Mouse (Mus musculus): ENCODE results near the gene Il11ra1. TPM values are rescaled to one million over a fixed set of nuclear protein-coding genes. Genes with fewer than 3 reads are reported as not detected.

Il11ra1 gene
- polyA plus RNA-seq, 1 experiment from 2014 or later = 83.7 TPM

- no peak overlapping the region for H3K4me3 ChIP-seq (ENCODE audit: low read depth, low read length)
- H3K36me3 ChIP-seq (ENCODE audit: control insufficient read depth, insufficient read depth, low read length) = no peaks in the 10 kb centered on the region
- H3K9ac ChIP-seq (ENCODE audit: low read depth, low read length) = peak overlapping the region; percentile 8; the same call in 1 of the 2 replicates
- H3K9me3 ChIP-seq (ENCODE audit: control insufficient read depth, low read length) = no peaks in the 10 kb centered on the region
- H3K4me1 ChIP-seq (replicated peaks; ENCODE audit: control insufficient read depth, insufficient read depth, low read length) = peaks cover 18% of the 10 kb centered on the region
- DNase-seq (ENCODE audit: low spot score) (peak; percentile 85), ATAC-seq (ENCODE audit: low FRiP score) (peak; percentile 86)
- H3K27ac ChIP-seq (ENCODE audit: low read depth, low read length) = peak overlapping the region; percentile 2; the same call in 1 of the 2 replicates
- 1% methylated on average over 13 of the region's 13 CpGs for WGBS
- no peaks in the 10 kb centered on the region for H3K27me3 ChIP-seq (ENCODE audit: control insufficient read depth, insufficient read depth, low read length)
- peak overlapping the region; percentile 20 for H3K4me2 ChIP-seq (replicated peaks; ENCODE audit: low read depth, low read length)
Observed at GRCm38 (mm10) chr4:41707011-41707535, 7.3 kb downstream of the Il11ra1 start.

GRCm38 (mm10) chr4:41708192-41708745, 8.5 kb downstream of the Il11ra1 start:
- WGBS = 43% methylated on average over 8 of the region's 8 CpGs
- Histone ChIP-seq H3K9me3 (ENCODE audit: control insufficient read depth, low read length) (no peaks in the 10 kb centered on the region), H3K9ac (ENCODE audit: low read depth, low read length) (no peak overlapping the region; the same call in 1 of the 2 replicates), H3K4me2 (replicated peaks; ENCODE audit: low read depth, low read length) (no peak overlapping the region), H3K4me3 (ENCODE audit: low read depth, low read length) (no peak overlapping the region), H3K4me1 (replicated peaks; ENCODE audit: control insufficient read depth, insufficient read depth, low read length) (peaks cover 25% of the 10 kb centered on the region), H3K36me3 (ENCODE audit: control insufficient read depth, insufficient read depth, low read length) (no peaks in the 10 kb centered on the region), H3K27me3 (ENCODE audit: control insufficient read depth, insufficient read depth, low read length) (no peaks in the 10 kb centered on the region), H3K27ac (ENCODE audit: low read depth, low read length) (no peak overlapping the region)
- ATAC-seq (ENCODE audit: low FRiP score) (no peak), DNase-seq (ENCODE audit: low spot score) (peak; percentile 80)

- H3K4me2 ChIP-seq (replicated peaks; ENCODE audit: low read depth, low read length) = no peak overlapping the region
- 70% methylated on average over 4 of the region's 4 CpGs for WGBS
- peaks cover 25% of the 10 kb centered on the region for H3K4me1 ChIP-seq (replicated peaks; ENCODE audit: control insufficient read depth, insufficient read depth, low read length)
- no peak overlapping the region for H3K27ac ChIP-seq (ENCODE audit: low read depth, low read length)
- no peaks in the 10 kb centered on the region for H3K27me3 ChIP-seq (ENCODE audit: control insufficient read depth, insufficient read depth, low read length)
- DNase-seq (ENCODE audit: low spot score) (peak; percentile 1), ATAC-seq (ENCODE audit: low FRiP score) (no peak)
- no peak overlapping the region for H3K9ac ChIP-seq (ENCODE audit: low read depth, low read length)
- no peak overlapping the region for H3K4me3 ChIP-seq (ENCODE audit: low read depth, low read length)
- H3K9me3 ChIP-seq (ENCODE audit: control insufficient read depth, low read length) = no peaks in the 10 kb centered on the region
- H3K36me3 ChIP-seq (ENCODE audit: control insufficient read depth, insufficient read depth, low read length) = no peaks in the 10 kb centered on the region
Observed at GRCm38 (mm10) chr4:41710229-41710628, 10.4 kb downstream of the Il11ra1 start.

GRCm38 (mm10) chr4:41711705-41712375, 12.1 kb downstream of the Il11ra1 start:
- H3K4me3 ChIP-seq (ENCODE audit: low read depth, low read length) = peak overlapping the region; percentile 73
- H3K4me2 ChIP-seq (replicated peaks; ENCODE audit: low read depth, low read length) = peak overlapping the region; percentile 93
- H3K9me3 ChIP-seq (ENCODE audit: control insufficient read depth, low read length) = no peaks in the 10 kb centered on the region
- ATAC-seq (ENCODE audit: low FRiP score) (no peak), DNase-seq (ENCODE audit: low spot score) (peak; percentile 0)
- no peaks in the 10 kb centered on the region for H3K27me3 ChIP-seq (ENCODE audit: control insufficient read depth, insufficient read depth, low read length)
- peak overlapping the region; percentile 84 for H3K9ac ChIP-seq (ENCODE audit: low read depth, low read length)
- H3K27ac ChIP-seq (ENCODE audit: low read depth, low read length) = no peak overlapping the region; the same call in 1 of the 2 replicates
- 79% methylated on average over 16 of the region's 16 CpGs for WGBS
- H3K4me1 ChIP-seq (replicated peaks; ENCODE audit: control insufficient read depth, insufficient read depth, low read length) = peaks cover 15% of the 10 kb centered on the region
- no peaks in the 10 kb centered on the region; the same call in 1 of the 2 replicates for H3K36me3 ChIP-seq (ENCODE audit: control insufficient read depth, insufficient read depth, low read length)

- Histone ChIP-seq H3K4me3 (ENCODE audit: low read depth, low read length) (peak overlapping the region; percentile 73), H3K4me1 (replicated peaks; ENCODE audit: control insufficient read depth, insufficient read depth, low read length) (peaks cover 9% of the 10 kb centered on the region), H3K9ac (ENCODE audit: low read depth, low read length) (peak overlapping the region; percentile 84), H3K9me3 (ENCODE audit: control insufficient read depth, low read length) (no peaks in the 10 kb centered on the region), H3K27me3 (ENCODE audit: control insufficient read depth, insufficient read depth, low read length) (no peaks in the 10 kb centered on the region), H3K27ac (ENCODE audit: low read depth, low read length) (peak overlapping the region; percentile 68), H3K4me2 (replicated peaks; ENCODE audit: low read depth, low read length) (peak overlapping the region; percentile 93), H3K36me3 (ENCODE audit: control insufficient read depth, insufficient read depth, low read length) (peaks cover 3% of the 10 kb centered on the region; the same call in 1 of the 2 replicates)
- no peak for DNase-seq (ENCODE audit: low spot score)
- ATAC-seq (ENCODE audit: low FRiP score) = no peak; the same call in 1 of the 2 replicates
- 48% methylated on average over 31 of the region's 31 CpGs for WGBS
Observed at GRCm38 (mm10) chr4:41712421-41713196, 12.8 kb downstream of the Il11ra1 start.

GRCm38 (mm10) chr4:41713197-41714067, 13.6 kb downstream of the Il11ra1 start, which contains the start of gene Rpp25l:
TSS of gene Rpp25l (minus strand) at chr4:41713534.
- Histone ChIP-seq H3K4me1 (replicated peaks; ENCODE audit: control insufficient read depth, insufficient read depth, low read length) (peaks cover 9% of the 10 kb centered on the region), H3K9ac (ENCODE audit: low read depth, low read length) (peak within 1 kb of the TSS; percentile 84), H3K4me2 (replicated peaks; ENCODE audit: low read depth, low read length) (peak within 1 kb of the TSS; percentile 93), H3K27ac (ENCODE audit: low read depth, low read length) (peak within 1 kb of the TSS; percentile 68), H3K27me3 (ENCODE audit: control insufficient read depth, insufficient read depth, low read length) (no peaks in the 10 kb centered on the region), H3K9me3 (ENCODE audit: control insufficient read depth, low read length) (no peaks in the 10 kb centered on the region), H3K4me3 (ENCODE audit: low read depth, low read length) (peak within 1 kb of the TSS; percentile 73), H3K36me3 (ENCODE audit: control insufficient read depth, insufficient read depth, low read length) (peaks cover 3% of the 10 kb centered on the region; the same call in 1 of the 2 replicates)
- under 1% methylated on average over 61 of the region's 61 CpGs for WGBS
- peak; percentile 97 for DNase-seq (ENCODE audit: low spot score)
- peak; percentile 73 for ATAC-seq (ENCODE audit: low FRiP score)

GRCm38 (mm10) chr4:41714276-41714675, 14.5 kb downstream of the Il11ra1 start:
- H3K4me3 ChIP-seq (ENCODE audit: low read depth, low read length) = no peak overlapping the region
- WGBS = 18% methylated on average over 8 of the region's 8 CpGs
- peaks cover 3% of the 10 kb centered on the region; the same call in 1 of the 2 replicates for H3K36me3 ChIP-seq (ENCODE audit: control insufficient read depth, insufficient read depth, low read length)
- H3K9ac ChIP-seq (ENCODE audit: low read depth, low read length) = no peak overlapping the region
- no peak for ATAC-seq (ENCODE audit: low FRiP score)
- H3K27me3 ChIP-seq (ENCODE audit: control insufficient read depth, insufficient read depth, low read length) = no peaks in the 10 kb centered on the region
- no peak overlapping the region for H3K27ac ChIP-seq (ENCODE audit: low read depth, low read length)
- H3K4me1 ChIP-seq (replicated peaks; ENCODE audit: control insufficient read depth, insufficient read depth, low read length) = peaks cover 9% of the 10 kb centered on the region
- peak; percentile 83 for DNase-seq (ENCODE audit: low spot score)
- no peaks in the 10 kb centered on the region for H3K9me3 ChIP-seq (ENCODE audit: control insufficient read depth, low read length)
- peak overlapping the region; percentile 93; the same call in 1 of the 2 replicates for H3K4me2 ChIP-seq (replicated peaks; ENCODE audit: low read depth, low read length)

- Histone ChIP-seq H3K36me3 (ENCODE audit: control insufficient read depth, insufficient read depth, low read length) (peaks cover 3% of the 10 kb centered on the region; the same call in 1 of the 2 replicates), H3K9ac (ENCODE audit: low read depth, low read length) (no peak overlapping the region), H3K4me2 (replicated peaks; ENCODE audit: low read depth, low read length) (no peak overlapping the region), H3K27me3 (ENCODE audit: control insufficient read depth, insufficient read depth, low read length) (no peaks in the 10 kb centered on the region), H3K4me1 (replicated peaks; ENCODE audit: control insufficient read depth, insufficient read depth, low read length) (peaks cover 9% of the 10 kb centered on the region), H3K9me3 (ENCODE audit: control insufficient read depth, low read length) (no peaks in the 10 kb centered on the region), H3K27ac (ENCODE audit: low read depth, low read length) (no peak overlapping the region), H3K4me3 (ENCODE audit: low read depth, low read length) (no peak overlapping the region)
- DNase-seq (ENCODE audit: low spot score) (no peak), ATAC-seq (ENCODE audit: low FRiP score) (no peak)
- WGBS = 87% methylated on average over 8 of the region's 8 CpGs
Observed at GRCm38 (mm10) chr4:41715082-41715481, 15.3 kb downstream of the Il11ra1 start.
